Mouse (Mus musculus): ENCODE measurements around the gene Epm2aip1. TPM values are rescaled to one million over a fixed set of nuclear protein-coding genes. Genes with fewer than 3 reads are reported as not detected.

The Epm2aip1 gene
- 3.0 TPM for polyA plus RNA-seq (2012; fragmentation: generic; extraction: Trizol)
- long read RNA-seq, experiment 1, result 0 reads
- long read RNA-seq, experiment 2, full-length matches to known transcripts, result 26 of 26 reads
- long read RNA-seq, experiment 2, partial matches to known transcripts, result 0 of 26 reads
- long read RNA-seq, experiment 2, other reads (novel, unspliced or antisense), result 0 of 26 reads

GRCm38 (mm10) chr9:111271434-111272160 is at the start of gene Epm2aip1, which contains the start of gene Mlh1:
Epm2aip1 (plus strand) TSS chr9:111271929.
Mlh1 (minus strand) TSS chr9:111271791.
- peaks cover 70% of the 10 kb centered on the region for H3K79me2 ChIP-seq (ENCODE audit: control insufficient read depth, insufficient read depth)
- TF ChIP-seq MYOD1 (IDR thresholded peaks at IDR 0.05; ENCODE audit: control insufficient read depth, insufficient read length, low read depth), result no peak
- no peak for TF ChIP-seq FOSL1 (IDR thresholded peaks at IDR 0.05; ENCODE audit: insufficient read depth, low read length, poor library complexity, severe bottlenecking)
- TF ChIP-seq MAX (IDR thresholded peaks at IDR 0.05), result no peak
- TF ChIP-seq USF1 (IDR thresholded peaks at IDR 0.05; ENCODE audit: low read depth), result no peak
- TF ChIP-seq CEBPB (IDR thresholded peaks at IDR 0.05; ENCODE audit: low read depth), result no peak
- TF ChIP-seq CTCF (IDR thresholded peaks at IDR 0.05; ENCODE audit: control insufficient read depth, insufficient read depth, insufficient read length), result no peak
- no peak for TF ChIP-seq MYOG (IDR thresholded peaks at IDR 0.05; ENCODE audit: control insufficient read depth, extremely low read depth, insufficient read length)
- peaks cover 48% of the 10 kb centered on the region for H3K79me3 ChIP-seq (ENCODE audit: low read depth)
- peak within 1 kb of the TSS; percentile 61 for H3K4me3 ChIP-seq (ENCODE audit: insufficient read depth, poor library complexity, severe bottlenecking)
- peaks cover 33% of the 10 kb centered on the region for H3K36me3 ChIP-seq (ENCODE audit: control insufficient read depth, insufficient read depth)
- H3K27me3 ChIP-seq (ENCODE audit: control insufficient read depth, insufficient read depth, insufficient read length), result no peaks in the 10 kb centered on the region
- H3ac ChIP-seq (ENCODE audit: control insufficient read depth, insufficient read length, low read depth), result peak within 1 kb of the TSS; percentile 96

GRCm38 (mm10) chr9:111223406-111223805 is 48.3 kb upstream of the Epm2aip1 start:
- Histone ChIP-seq H3K79me3 (ENCODE audit: low read depth) (no peaks in the 10 kb centered on the region), H3K4me3 (ENCODE audit: insufficient read depth, poor library complexity, severe bottlenecking) (no peak overlapping the region), H3K36me3 (ENCODE audit: control insufficient read depth, insufficient read depth) (peaks cover 50% of the 10 kb centered on the region), H3K79me2 (ENCODE audit: control insufficient read depth, insufficient read depth) (no peaks in the 10 kb centered on the region), H3ac (ENCODE audit: control insufficient read depth, insufficient read length, low read depth) (no peak overlapping the region), H3K27me3 (ENCODE audit: control insufficient read depth, insufficient read depth, insufficient read length) (no peaks in the 10 kb centered on the region)
- no peak for TF ChIP-seq FOSL1 (IDR thresholded peaks at IDR 0.05; ENCODE audit: insufficient read depth, low read length, poor library complexity, severe bottlenecking)
- TF ChIP-seq USF1 (IDR thresholded peaks at IDR 0.05; ENCODE audit: low read depth), result no peak
- TF ChIP-seq MAX (IDR thresholded peaks at IDR 0.05), result no peak
- TF ChIP-seq MYOG (IDR thresholded peaks at IDR 0.05; ENCODE audit: control insufficient read depth, extremely low read depth, insufficient read length), result no peak
- no peak for TF ChIP-seq MYOD1 (IDR thresholded peaks at IDR 0.05; ENCODE audit: control insufficient read depth, insufficient read length, low read depth)
- TF ChIP-seq CEBPB (IDR thresholded peaks at IDR 0.05; ENCODE audit: low read depth), result no peak
- no peak for TF ChIP-seq CTCF (IDR thresholded peaks at IDR 0.05; ENCODE audit: control insufficient read depth, insufficient read depth, insufficient read length)

- Histone ChIP-seq H3K27me3 (ENCODE audit: control insufficient read depth, insufficient read depth, insufficient read length) (no peaks in the 10 kb centered on the region), H3K36me3 (ENCODE audit: control insufficient read depth, insufficient read depth) (peaks cover 64% of the 10 kb centered on the region), H3K79me3 (ENCODE audit: low read depth) (no peaks in the 10 kb centered on the region), H3ac (ENCODE audit: control insufficient read depth, insufficient read length, low read depth) (no peak overlapping the region), H3K4me3 (ENCODE audit: insufficient read depth, poor library complexity, severe bottlenecking) (no peak overlapping the region), H3K79me2 (ENCODE audit: control insufficient read depth, insufficient read depth) (no peaks in the 10 kb centered on the region)
- no peak for TF ChIP-seq MYOD1 (IDR thresholded peaks at IDR 0.05; ENCODE audit: control insufficient read depth, insufficient read length, low read depth)
- TF ChIP-seq MYOG (IDR thresholded peaks at IDR 0.05; ENCODE audit: control insufficient read depth, extremely low read depth, insufficient read length), result no peak
- no peak for TF ChIP-seq MAX (IDR thresholded peaks at IDR 0.05)
- TF ChIP-seq FOSL1 (IDR thresholded peaks at IDR 0.05; ENCODE audit: insufficient read depth, low read length, poor library complexity, severe bottlenecking), result no peak
- TF ChIP-seq CEBPB (IDR thresholded peaks at IDR 0.05; ENCODE audit: low read depth), result no peak
- TF ChIP-seq CTCF (IDR thresholded peaks at IDR 0.05; ENCODE audit: control insufficient read depth, insufficient read depth, insufficient read length), result no peak
- no peak for TF ChIP-seq USF1 (IDR thresholded peaks at IDR 0.05; ENCODE audit: low read depth)
Measured at GRCm38 (mm10) chr9:111228446-111228845, 43.3 kb upstream of the Epm2aip1 start.

- Histone ChIP-seq H3K27me3 (ENCODE audit: control insufficient read depth, insufficient read depth, insufficient read length) (no peaks in the 10 kb centered on the region), H3K36me3 (ENCODE audit: control insufficient read depth, insufficient read depth) (peaks cover 70% of the 10 kb centered on the region), H3ac (ENCODE audit: control insufficient read depth, insufficient read length, low read depth) (no peak overlapping the region), H3K4me3 (ENCODE audit: insufficient read depth, poor library complexity, severe bottlenecking) (no peak overlapping the region), H3K79me3 (ENCODE audit: low read depth) (no peaks in the 10 kb centered on the region), H3K79me2 (ENCODE audit: control insufficient read depth, insufficient read depth) (no peaks in the 10 kb centered on the region)
- no peak for TF ChIP-seq MAX (IDR thresholded peaks at IDR 0.05)
- TF ChIP-seq CEBPB (IDR thresholded peaks at IDR 0.05; ENCODE audit: low read depth), result no peak
- no peak for TF ChIP-seq USF1 (IDR thresholded peaks at IDR 0.05; ENCODE audit: low read depth)
- no peak for TF ChIP-seq FOSL1 (IDR thresholded peaks at IDR 0.05; ENCODE audit: insufficient read depth, low read length, poor library complexity, severe bottlenecking)
- no peak for TF ChIP-seq MYOD1 (IDR thresholded peaks at IDR 0.05; ENCODE audit: control insufficient read depth, insufficient read length, low read depth)
- no peak for TF ChIP-seq MYOG (IDR thresholded peaks at IDR 0.05; ENCODE audit: control insufficient read depth, extremely low read depth, insufficient read length)
- no peak for TF ChIP-seq CTCF (IDR thresholded peaks at IDR 0.05; ENCODE audit: control insufficient read depth, insufficient read depth, insufficient read length)
Measured at GRCm38 (mm10) chr9:111234701-111235100, 37.0 kb upstream of the Epm2aip1 start.

- no peak overlapping the region for H3ac ChIP-seq (ENCODE audit: control insufficient read depth, insufficient read length, low read depth)
- H3K36me3 ChIP-seq (ENCODE audit: control insufficient read depth, insufficient read depth), result peaks cover 70% of the 10 kb centered on the region
- no peaks in the 10 kb centered on the region for H3K79me2 ChIP-seq (ENCODE audit: control insufficient read depth, insufficient read depth)
- H3K27me3 ChIP-seq (ENCODE audit: control insufficient read depth, insufficient read depth, insufficient read length), result no peaks in the 10 kb centered on the region
- TF ChIP-seq MYOG (IDR thresholded peaks at IDR 0.05; ENCODE audit: control insufficient read depth, extremely low read depth, insufficient read length) (no peak), MAX (IDR thresholded peaks at IDR 0.05) (no peak), FOSL1 (IDR thresholded peaks at IDR 0.05; ENCODE audit: insufficient read depth, low read length, poor library complexity, severe bottlenecking) (no peak), MYOD1 (IDR thresholded peaks at IDR 0.05; ENCODE audit: control insufficient read depth, insufficient read length, low read depth) (no peak), CTCF (IDR thresholded peaks at IDR 0.05; ENCODE audit: control insufficient read depth, insufficient read depth, insufficient read length) (no peak), CEBPB (IDR thresholded peaks at IDR 0.05; ENCODE audit: low read depth) (no peak), USF1 (IDR thresholded peaks at IDR 0.05; ENCODE audit: low read depth) (no peak)
- no peak overlapping the region for H3K4me3 ChIP-seq (ENCODE audit: insufficient read depth, poor library complexity, severe bottlenecking)
- H3K79me3 ChIP-seq (ENCODE audit: low read depth), result no peaks in the 10 kb centered on the region
Measured at GRCm38 (mm10) chr9:111237726-111238125, 34.0 kb upstream of the Epm2aip1 start.

Data from C2C12 (cell line).